Mouse (Mus musculus) adrenal gland, postnatal 25 days (tissue): ENCODE measurements at regions not wholly inside any gene's neighbourhood (a gene's known extent, or its start where the extent isn't known, plus 50 kb on each side); places are given as distances from the start of the nearest gene placed in this dataset.
A peak's percentile ranks its signal among the peaks of the same experiment; 100 is the strongest.

ENCODE experiments used
- DNase-seq: peaks from one replicate; pipeline ENCODE4 v3.0.0; 2021; ENCODE audit warnings: mixed read lengths

DNA sequence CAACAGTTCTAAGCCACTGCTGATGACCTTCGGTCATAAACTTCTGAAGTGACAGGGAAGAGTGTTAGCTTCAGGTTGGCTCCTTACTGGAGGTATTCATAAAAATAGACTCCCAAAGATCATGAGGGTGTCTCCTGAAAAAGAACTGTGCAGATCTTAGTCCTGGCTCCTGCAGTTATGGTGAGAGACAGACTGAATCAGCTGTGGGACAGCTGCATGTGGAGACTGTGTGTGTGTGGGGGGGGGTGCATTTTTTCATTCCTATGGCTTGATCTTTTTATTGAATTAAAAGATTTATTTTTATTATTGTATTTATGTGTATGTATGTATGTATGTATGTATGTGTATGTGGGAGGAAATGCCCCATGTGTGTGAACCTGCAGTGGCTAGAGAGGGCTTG is 149.9 kb upstream of the Trib2 start:
- no peak for DNase-seq

DNA sequence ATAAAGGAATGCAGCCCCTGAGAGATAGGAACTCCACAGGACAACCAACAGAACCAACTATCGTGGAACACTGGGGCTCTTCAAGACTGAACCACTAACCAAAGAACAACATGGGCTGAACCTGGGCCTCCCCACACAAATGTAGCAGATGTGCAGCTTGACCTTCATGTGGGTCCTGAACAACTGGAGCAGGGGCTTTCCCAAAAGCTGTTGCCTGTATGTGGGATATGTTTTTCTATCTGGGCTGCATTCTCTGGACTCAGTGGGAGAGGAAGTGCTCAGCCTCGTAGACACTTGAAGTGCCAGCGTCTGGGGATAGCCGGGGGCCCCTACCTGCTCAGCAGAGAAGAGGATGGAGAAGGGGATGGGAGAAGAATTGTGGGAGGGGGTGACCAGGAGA is 149.2 kb upstream of the Trib2 start:
- DNase-seq = no peak

DNA sequence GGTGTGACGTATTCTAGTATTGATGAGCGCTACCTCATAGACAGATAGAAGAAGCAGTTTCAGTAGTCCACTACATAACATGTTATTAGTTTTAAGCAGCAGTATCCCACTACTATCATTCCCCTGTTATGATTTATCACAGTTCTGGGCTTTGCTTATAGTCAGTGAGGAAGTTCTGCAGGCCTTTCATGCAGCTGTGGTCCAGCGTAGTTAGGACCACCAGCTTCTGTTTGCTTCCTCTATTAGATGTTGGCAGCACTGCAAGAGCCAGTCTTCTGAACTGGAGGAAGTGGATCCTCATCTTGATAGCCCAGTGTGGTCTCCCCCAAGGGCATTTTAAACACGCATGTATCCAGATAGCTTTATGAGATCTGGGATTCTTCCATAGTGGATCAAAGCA is 147.4 kb upstream of the Trib2 start:
- DNase-seq = no peak

DNA sequence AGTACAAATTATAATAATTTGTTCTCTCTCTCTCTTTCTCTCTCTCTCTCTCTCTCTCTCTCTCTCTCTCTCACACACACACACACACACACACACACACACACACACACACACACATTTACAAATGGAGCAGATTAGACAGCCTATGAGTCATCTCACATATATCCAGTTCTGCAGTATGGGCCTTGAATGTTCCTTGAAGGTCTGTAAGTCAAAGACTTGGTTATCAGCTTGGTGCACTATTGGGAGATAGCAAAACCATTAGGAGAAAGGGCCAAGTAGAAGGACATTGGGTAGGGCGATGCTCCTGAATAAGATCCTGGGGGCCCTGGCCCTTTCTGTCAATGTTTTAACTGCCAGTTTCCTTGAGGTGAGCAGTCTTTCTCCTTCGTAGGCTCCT is 145.1 kb upstream of the Trib2 start:
- no peak for DNase-seq

DNA sequence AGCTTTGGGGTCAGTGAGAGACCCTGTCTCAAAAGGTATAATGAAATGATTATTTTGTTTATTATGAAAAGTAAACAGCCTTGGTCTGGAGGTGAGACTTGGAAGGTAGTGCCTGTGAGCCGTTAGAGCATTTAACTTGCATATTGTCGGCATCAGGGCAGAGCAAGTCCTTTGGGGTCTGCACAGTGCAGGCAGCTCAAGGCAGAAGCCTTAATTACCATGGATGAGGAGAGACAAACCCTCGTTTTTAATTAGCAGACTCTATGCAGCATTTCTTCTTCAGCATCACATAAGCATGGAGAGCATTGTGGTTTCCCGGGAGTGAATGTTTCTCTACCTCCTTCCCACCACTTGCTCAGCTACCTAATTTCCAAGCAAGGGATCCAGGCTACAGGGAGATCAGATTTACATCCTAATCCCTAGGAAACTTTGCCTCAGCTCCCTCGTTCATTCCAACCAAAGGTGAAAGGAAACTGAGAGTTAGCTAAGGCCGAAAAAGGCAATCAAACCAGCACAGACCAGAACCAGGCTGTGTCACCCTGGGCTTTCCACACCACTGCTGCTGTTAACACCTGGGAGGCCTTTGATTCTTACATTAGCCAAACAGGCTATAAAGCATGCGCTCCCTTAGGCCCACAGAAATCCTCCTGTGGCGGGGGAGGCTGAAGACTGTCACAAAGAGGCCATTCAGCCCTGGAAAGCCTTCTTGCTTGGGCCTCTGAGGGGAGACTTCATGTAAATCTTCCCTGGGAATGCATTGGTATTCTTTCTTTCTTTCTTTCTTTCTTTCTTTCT is 120.9 kb upstream of the Trib2 start:
- DNase-seq = no peak

DNA sequence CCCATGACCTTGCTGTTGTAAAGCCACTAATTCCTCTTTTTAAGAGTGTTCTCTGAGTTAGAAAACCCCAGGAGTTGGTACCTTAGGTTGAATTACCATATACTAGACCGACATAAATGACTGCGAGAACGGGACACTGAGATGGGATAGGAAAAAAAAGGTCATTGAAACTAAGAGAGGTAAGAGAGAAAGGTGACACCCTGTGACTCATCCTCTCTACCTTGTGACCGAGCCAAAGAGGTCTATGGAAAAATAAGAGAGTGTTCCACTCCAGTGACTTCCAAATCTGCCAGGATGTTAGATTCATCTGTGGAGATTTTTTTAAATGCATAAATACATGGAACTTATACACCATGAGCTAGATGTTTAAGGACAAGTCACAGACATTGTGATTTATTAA is 115.3 kb upstream of the Trib2 start:
- no peak for DNase-seq

DNA sequence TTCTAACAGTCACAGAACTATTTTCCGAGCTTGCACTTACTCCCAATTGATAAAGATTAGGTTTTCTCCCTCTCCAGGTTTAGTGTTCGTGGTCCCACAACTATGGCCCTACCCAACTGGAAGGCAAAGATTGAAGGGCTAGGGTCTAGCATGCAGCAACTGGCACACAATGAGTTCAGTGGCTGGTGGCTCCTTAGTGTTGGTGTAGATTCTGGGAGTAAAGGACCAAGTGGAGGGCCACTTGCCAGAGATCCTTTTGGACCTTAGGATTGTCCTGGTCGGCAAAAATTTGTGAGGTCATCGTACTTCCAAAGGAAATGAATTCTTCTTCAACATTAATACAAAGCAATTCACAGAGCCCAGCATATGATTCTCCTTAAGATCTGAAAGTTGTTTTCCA is 114.8 kb upstream of the Trib2 start:
- no peak for DNase-seq

DNA sequence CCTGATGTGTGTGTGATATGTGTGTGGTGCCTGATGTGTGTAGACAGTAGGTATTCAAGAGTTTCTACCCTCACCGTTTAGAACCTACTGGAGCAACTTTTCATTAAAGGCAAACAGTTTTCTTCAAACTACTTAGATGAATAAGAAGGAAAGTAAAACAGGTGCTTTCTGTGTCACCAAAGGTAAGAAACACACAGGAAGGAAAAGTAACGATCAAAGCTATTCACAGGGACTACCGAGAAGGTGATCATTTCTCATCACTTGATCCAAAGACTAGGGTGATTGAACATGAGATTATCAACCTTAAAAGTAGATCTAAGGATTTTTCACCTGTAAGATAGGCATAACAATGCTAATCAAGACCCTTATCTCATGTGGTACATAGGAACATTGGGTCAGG is 113.4 kb upstream of the Trib2 start:
- no peak for DNase-seq

DNA sequence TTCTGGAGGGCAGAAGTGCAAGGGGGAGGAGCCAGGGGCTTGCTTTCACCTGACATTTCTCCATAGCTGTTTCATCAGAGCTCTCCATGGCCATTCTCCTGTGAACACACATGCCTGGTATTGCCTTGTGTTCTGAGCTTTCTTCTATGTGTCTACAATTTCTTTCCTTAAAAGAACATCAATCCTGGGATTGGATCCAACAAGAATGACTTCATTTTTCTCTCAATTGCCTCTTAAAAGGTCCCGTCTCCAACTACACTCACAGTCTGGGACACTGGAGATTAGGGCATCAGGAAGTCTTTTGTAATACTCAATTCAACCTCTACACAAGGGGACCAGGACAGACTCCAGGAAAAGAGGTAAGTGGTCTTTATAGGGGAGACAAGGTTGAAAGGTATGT is 112.8 kb upstream of the Trib2 start:
- DNase-seq = no peak

DNA sequence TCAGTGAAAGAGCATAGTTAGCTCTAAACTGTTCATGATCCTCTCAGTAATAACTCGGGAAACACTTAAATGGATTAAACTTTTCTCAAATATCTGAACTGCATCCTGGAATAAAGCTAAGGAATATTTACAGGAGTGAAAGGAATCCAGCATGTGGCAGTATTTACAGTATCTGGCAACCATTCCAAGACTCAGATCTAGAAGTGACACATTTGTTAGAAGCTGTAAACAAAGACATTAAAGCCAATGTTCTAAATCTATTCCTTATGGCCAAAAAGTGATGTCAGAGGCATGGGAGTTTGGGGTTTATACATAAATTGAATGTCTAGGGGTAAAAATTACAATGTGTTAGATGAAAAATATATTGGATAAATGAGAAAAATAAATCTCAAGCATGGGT is 101.6 kb upstream of the Trib2 start:
- no peak for DNase-seq

DNA sequence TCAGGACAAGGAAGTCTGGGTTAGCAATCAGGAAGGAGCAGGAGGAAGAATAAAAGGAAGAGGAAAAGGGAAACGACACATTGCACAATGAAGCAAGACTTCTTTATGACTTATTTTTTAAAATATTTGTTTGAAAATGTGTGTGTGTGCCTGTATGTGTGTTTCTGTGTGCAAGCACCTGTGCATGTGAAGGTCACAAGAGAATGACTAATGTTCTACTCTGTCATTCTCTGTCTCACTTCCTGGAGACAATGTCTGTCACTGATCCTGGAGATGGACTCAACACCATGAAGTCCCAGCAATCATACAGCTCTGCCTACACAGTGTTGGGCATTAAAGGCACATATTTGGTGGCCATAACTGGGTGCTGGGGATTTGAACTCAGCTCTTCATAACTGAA is 96.2 kb upstream of the Trib2 start:
- DNase-seq = no peak

DNA sequence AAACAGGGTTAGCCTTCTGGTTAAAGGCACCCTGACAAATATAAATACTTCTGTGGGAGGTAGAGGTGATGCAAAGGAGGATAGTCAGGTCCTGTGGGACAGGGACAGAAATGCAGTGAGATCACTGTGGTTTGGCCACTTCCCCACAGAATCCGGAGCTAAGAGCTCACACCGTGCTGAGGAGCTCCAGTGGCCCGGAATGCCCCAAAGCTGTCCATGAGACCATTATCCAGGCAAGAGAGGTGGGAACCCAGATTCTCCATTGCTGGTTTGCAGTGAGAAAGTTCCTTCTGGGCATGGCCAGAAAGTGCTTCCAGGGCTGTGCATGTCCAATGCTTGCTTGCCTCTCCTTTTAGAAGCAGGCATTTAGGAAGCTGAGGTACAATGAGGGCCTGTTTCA is 95.8 kb upstream of the Trib2 start:
- DNase-seq = no peak

DNA sequence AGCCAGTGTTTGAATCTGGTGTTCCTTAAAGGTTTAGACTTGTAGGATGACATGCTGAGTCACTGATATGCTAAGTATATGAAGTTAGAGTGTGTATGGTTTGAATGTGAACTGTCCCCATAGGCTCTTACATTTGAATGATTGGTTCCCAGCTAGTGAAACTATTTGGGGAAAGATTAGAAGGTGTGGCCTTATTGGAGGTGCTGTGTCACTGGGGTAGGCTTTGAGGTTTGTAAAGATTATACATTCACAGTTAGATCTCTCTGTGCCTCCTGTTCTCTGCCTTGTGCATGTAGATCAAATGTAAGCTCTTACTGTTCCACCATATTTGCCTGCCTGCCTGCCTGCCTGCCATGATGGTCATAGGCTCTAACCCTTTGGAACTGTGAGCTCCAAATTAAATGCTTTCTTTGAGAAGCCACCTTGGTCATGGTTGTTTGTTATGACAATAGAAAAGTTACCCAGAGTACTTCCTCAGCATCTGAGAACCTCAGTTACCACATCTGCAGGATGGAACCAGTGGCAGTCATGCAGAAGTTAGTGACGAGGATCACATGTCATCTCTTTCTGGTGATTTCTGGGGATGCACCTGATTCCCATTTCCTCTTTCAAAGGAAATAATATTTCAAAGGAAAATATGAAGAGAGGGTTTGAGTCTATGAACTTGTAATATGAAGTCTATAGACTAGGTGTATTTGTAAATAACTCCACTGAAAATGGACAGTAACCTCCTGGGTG is 94.7 kb upstream of the Trib2 start:
- DNase-seq = no peak

DNA sequence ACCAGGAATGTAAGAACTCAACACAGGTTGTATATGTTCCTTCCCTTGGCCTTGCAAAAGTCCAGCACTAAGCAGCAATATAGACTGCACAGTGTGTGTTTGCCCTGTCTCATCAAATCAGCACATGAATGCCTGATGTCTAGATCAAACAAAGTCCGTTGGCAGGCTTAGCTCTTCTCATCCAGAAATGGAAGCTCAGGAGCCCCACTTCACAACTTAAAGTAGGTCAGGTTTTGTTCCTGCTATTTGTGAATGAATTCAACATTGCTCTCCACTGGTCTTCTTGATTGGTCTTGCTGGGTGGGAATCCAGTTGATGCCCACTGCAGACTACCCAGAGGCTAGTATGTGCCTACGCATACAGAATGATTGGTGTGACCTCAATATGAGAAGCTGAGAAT is 80.8 kb upstream of the Trib2 start:
- no peak for DNase-seq

DNA sequence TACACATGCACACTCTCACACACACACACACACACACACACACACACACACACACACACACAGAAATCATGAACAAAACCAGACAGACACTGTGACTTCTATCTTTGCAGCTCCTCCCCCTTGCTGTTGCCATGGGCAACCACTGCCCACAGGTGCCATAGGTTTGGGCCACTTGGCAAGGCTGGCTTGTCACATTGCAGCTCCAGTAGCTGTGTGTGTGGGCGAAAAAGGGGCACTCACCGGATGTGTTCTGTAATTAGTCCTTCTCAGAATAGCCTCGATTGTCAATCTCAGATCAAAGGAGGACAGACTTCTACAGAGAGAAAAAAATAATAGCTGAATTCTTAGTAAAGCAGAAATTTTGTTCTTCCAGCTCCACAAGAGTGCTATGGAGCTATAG is 79.8 kb upstream of the Trib2 start:
- peak; percentile 5 for DNase-seq

DNA sequence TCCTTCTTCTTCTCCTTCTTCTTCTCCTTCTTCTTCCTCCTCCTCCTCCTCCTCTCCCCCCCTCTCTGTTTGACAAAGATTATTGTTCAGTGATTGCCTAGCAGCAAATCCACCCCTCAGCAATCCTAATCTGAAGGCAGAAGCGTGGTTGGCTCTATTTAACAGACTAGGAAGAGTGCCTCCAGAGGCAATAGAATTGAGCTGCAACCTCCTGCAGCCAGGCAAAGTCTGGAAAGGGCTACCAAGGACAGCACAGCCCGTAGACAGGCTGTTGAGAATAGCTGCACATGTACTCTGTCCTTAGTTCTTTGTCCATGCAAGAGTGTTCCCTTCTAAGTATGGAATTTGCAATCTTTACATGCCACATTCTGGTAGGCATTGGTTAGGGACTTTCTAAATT is 78.5 kb upstream of the Trib2 start:
- DNase-seq = no peak

DNA sequence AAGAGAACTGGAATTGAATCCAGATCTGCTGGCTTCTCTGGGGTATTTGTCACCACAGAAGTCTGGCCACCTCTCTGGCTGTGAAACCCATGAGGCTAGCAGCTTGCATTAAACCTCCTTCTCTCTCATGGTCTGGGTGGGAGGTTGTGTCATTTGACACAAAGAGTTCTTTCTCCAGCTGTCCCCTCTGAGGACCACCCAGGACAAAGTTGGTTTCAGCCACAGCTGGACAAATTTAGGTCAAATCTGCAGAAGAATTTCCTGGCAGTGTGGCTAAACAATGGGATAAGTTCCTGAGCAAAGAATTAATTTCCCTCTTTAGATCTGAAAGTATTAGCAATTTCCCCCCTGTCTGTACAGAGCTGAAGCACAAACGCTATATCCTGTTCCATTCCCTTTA is 73.9 kb upstream of the Trib2 start:
- DNase-seq = no peak

DNA sequence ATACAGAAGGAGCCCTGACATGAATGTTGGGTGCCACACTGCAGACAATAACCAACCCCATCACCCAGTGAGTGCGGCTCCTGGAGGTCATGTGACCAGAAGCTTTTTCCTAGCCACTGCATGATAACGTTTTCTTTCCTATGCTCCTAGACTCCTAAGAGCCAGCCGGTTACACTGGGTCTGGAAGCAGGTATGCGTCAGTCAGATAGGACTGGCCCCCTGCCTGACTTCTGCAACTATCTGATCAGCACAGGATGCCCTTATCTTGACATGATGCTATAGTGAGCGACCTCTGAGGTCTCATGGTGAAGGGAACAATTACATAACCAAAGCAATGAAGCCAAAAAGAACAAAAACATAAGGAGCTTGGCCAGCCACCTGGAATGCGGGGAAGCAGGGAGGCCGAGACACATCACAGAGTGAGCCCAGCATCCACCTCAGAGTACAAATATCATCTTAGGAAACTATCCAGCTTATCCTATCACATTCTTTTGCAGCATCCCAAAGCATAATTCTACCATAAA is 63.2 kb upstream of the Trib2 start:
- DNase-seq = no peak
